Mouse (Mus musculus) R1 (cell line): ENCODE data around the gene Agap1.

ENCODE experiments used
- DNase-seq: peaks from one replicate; pipeline ENCODE4 v3.0.0-alpha.2; 2018; ENCODE audit warnings: low read depth, low spot score

Agap1 gene

GRCm38 (mm10) chr1:89932021-89932423 is 477.4 kb downstream of the Agap1 start:
- no peak for DNase-seq

- no peak for DNase-seq
Measured at GRCm38 (mm10) chr1:89932616-89933015, 478.0 kb downstream of the Agap1 start.

GRCm38 (mm10) chr1:89933028-89933427 is 478.4 kb downstream of the Agap1 start:
- DNase-seq = no peak

- DNase-seq = peak; percentile 76
Measured at GRCm38 (mm10) chr1:89933786-89934185, 479.2 kb downstream of the Agap1 start.

- DNase-seq = no peak
Measured at GRCm38 (mm10) chr1:89934316-89935260, 480.0 kb downstream of the Agap1 start.

- DNase-seq = no peak
Measured at GRCm38 (mm10) chr1:89935493-89936348, 481.1 kb downstream of the Agap1 start.

GRCm38 (mm10) chr1:89938884-89939595 is 484.4 kb downstream of the Agap1 start:
- DNase-seq = peak; percentile 90

- no peak for DNase-seq
Measured at GRCm38 (mm10) chr1:89939596-89939960, 485.0 kb downstream of the Agap1 start.

- DNase-seq = peak; percentile 94
Measured at GRCm38 (mm10) chr1:89939981-89940726, 485.5 kb downstream of the Agap1 start.

- no peak for DNase-seq
Measured at GRCm38 (mm10) chr1:89940961-89941524, 486.4 kb downstream of the Agap1 start.

- DNase-seq = peak; percentile 78
Measured at GRCm38 (mm10) chr1:89941701-89942381, 487.2 kb downstream of the Agap1 start.

GRCm38 (mm10) chr1:89942395-89942976 is 487.9 kb downstream of the Agap1 start:
- DNase-seq = no peak

- DNase-seq = peak; percentile 83
Measured at GRCm38 (mm10) chr1:89943202-89943601, 488.6 kb downstream of the Agap1 start.
